12 mouse cellular contexts compared by ENCODE assay signal in genomic region chr1:160147274-160147673, GRCm38 (mm10). TPM values are rescaled to one million over a fixed set of nuclear protein-coding genes. Genes with fewer than 3 reads are reported as not detected.
"Had no signal": no experiment of that assay in that cellular context is flagged by ENCODE, and none has a peak within 500 bp of the region (broad histone marks: within the 10 kb centered on the region; RNA-seq: fewer than 3 reads in every experiment).

No protein-coding gene starts in this region.

- H3K27ac ChIP-seq: kidney, postnatal 0 days; limb, embryonic 13.5 days; lung, embryonic 15.5 days; midbrain, embryonic 12.5 days; neural tube, embryonic 13.5 days; stomach, embryonic 15.5 days had no signal

- H3K4me3 ChIP-seq: limb, embryonic 13.5 days; lung, embryonic 15.5 days; midbrain, embryonic 12.5 days; neural tube, embryonic 13.5 days; stomach, embryonic 15.5 days had no signal

- DNase-seq: kidney, adult 9 months; left cerebral cortex, postnatal 4 days; retina, postnatal 1 day; thymus, postnatal 36 days had no signal

RNA-seq across cellular contexts. Expression of gene Tnn, which starts 6.1 kb away (rescaled TPM):
- total RNA-seq: liver, adult 2 months; megakaryocyte-erythroid progenitor cell, adult 5-6 weeks had no signal
